Mouse (Mus musculus): ENCODE results near the gene BC051019. TPM values are rescaled to one million over a fixed set of nuclear protein-coding genes. Genes with fewer than 3 reads are reported as not detected.

The BC051019 gene
- polyA plus RNA-seq, 1 experiment from 2014 or later, result not detected

Other genes starting within 250 kb of the BC051019 start
- gene Trim66, start 215.7 kb downstream of the BC051019 start, polyA plus RNA-seq (2016; fragmentation: Nextera tagmentation; extraction: Ambion mirVana), result 0.03 TPM in 1 of 2 replicates, not detected in the other
- 80.5 and 83.4 TPM in 2 replicates for gene Rpl27a, start 204.7 kb downstream of the BC051019 start, polyA plus RNA-seq (2016; fragmentation: Nextera tagmentation; extraction: Ambion mirVana)
- 40.5 and 41.0 TPM in 2 replicates for gene St5, start 20.2 kb downstream of the BC051019 start, polyA plus RNA-seq (2016; fragmentation: Nextera tagmentation; extraction: Ambion mirVana)
- gene Akip1, start 20.2 kb downstream of the BC051019 start, polyA plus RNA-seq (2016; fragmentation: Nextera tagmentation; extraction: Ambion mirVana), result 26.0 and 28.1 TPM in 2 replicates
- not detected in 2 replicates for gene Ascl3, start 7.9 kb upstream of the BC051019 start, polyA plus RNA-seq (2016; fragmentation: Nextera tagmentation; extraction: Ambion mirVana)
- 54.1 and 56.4 TPM in 2 replicates for gene Tmem9b, start 29.0 kb upstream of the BC051019 start, polyA plus RNA-seq (2016; fragmentation: Nextera tagmentation; extraction: Ambion mirVana)
- gene Nrip3, start 58.2 kb upstream of the BC051019 start, polyA plus RNA-seq (2016; fragmentation: Nextera tagmentation; extraction: Ambion mirVana), result 0.71 and 1.0 TPM in 2 replicates
- gene Scube2, start 141.8 kb upstream of the BC051019 start, polyA plus RNA-seq (2016; fragmentation: Nextera tagmentation; extraction: Ambion mirVana), result 9.3 and 10.1 TPM in 2 replicates
- 50.3 and 52.2 TPM in 2 replicates for gene Dennd5a, start 236.6 kb upstream of the BC051019 start, polyA plus RNA-seq (2016; fragmentation: Nextera tagmentation; extraction: Ambion mirVana)

All from heart, embryonic 12.5 days (tissue).